Mouse (Mus musculus) activated CD4-positive, CD25-positive, alpha-beta regulatory T cell (primary cell): ENCODE measurements around the gene Nat8f1. TPM values are rescaled to one million over a fixed set of nuclear protein-coding genes. Genes with fewer than 3 reads are reported as not detected.

Experiments used
- polyA plus RNA-seq, 2 experiments: library from polyadenylated mRNA; unstranded; fragments of 100-300 nt; shearing (Covaris generic); gene quantifications; one replicate each; pipeline ENCODE4 v1.2.1; 2017

The Nat8f1 gene
- 10 to 100 TPM; 10.8 to 11.4 TPM for polyA plus RNA-seq

GRCm38 (mm10) chr6:85915539-85916513, at the start of gene Nat8f1:
Nat8f1 (minus strand) TSS chr6:85915687.

DNA sequence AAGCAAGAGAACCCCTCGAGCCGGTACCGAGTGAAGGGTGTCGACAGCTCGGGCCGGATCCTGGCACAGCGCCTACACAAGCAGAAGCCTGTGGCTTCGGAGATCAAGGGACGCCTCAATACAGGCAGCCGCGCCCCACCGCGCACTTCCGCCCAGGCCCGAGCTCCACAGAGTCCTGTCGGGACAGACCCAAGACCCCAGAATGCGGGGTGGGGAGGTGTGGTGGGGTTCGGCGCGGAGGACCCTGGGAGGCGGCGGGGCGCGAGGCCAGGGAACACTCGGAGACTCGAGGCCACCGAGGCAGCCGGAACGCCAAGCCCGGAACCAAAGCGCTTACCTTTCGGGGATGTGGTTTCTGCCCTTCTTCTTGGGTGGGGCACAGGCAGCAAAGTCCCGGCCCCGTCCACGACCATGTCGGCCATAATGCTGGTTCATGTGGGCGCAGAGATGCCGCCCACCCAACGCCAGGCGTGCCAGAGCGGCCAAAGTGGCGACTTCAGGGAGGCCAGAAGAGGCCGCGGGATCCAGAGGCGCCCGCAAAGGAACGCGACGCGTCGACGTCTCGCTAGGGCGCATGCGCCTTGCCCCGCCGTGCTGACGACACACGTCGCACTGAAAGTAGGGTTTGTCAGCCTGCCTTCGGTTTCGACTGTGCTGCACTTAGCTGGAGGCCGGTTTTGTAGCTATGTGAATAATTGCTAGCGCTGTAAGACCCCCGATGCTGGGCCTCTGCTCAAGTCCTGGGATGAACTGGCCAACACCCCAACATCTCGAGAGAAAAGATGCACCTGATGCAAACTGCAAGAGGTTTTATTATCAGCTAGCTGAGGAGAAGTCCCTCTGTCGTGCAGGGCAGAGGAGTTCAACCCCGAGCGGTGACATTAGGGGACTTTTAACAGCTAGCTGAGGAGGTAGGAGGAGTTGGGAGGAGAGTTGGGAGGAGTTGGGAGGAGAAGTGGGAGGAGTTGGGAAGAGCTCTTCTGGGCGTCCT, 45.9 kb upstream of the Nat8f1 start, which contains the start of gene Dusp11:
Gene Dusp11 (minus strand): TSS at position 567 of the 991 bp plus-strand sequence.

GRCm38 (mm10) chr6:85911587-85911986, 3.9 kb downstream of the Nat8f1 start, which contains the start of gene Tprkb:
Tprkb (plus strand) TSS chr6:85911865.

GRCm38 (mm10) chr6:85904642-85905061, 10.8 kb downstream of the Nat8f1 start, which contains the start of gene Nat8f4:
Nat8f4 (minus strand) TSS chr6:85904884.

DNA sequence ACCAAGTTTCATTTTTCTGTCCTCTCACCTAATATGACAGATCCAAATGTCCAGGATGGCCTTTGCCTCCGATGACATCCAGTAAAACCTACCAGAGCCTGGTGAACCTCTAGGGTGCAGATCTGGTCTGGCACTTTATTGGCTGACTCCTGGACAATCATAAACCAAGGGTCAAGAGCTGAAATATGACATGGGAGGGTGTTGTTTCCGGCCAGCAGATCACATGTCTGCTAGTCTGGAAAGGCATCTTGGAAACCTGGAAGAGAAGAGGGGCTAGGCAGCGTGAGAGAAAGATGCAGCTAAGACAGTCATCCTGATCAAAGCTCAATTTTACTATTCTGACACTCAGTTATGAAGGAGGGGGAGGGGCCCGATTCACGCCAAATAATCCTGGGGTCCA, 46.5 kb downstream of the Nat8f1 start, which contains the start of gene Nat8f2:
Gene Nat8f2 (minus strand): TSS at position 153 of the 400 bp plus-strand sequence.

Other genes starting within 250 kb of the Nat8f1 start
- not detected for gene Nat8f7, start 202.5 kb downstream of the Nat8f1 start, polyA plus RNA-seq
- gene Nat8f3, start 149.9 kb downstream of the Nat8f1 start, polyA plus RNA-seq = under 1 TPM in 1 of 2 experiments, not detected in 1; 0.39 TPM
- gene Nat8f6, start 94.7 kb downstream of the Nat8f1 start, polyA plus RNA-seq = under 1 TPM in 1 of 2 experiments, not detected in 1; 0.31 TPM
- gene Nat8f5, start 94.7 kb downstream of the Nat8f1 start, polyA plus RNA-seq = not detected
- not detected for gene Nat8, start 83.6 kb downstream of the Nat8f1 start, polyA plus RNA-seq
- under 1 TPM in 1 of 2 experiments, not detected in 1; 0.25 TPM for gene Nat8f2, start 46.5 kb downstream of the Nat8f1 start, polyA plus RNA-seq
- 1 to 10 TPM; 6.4 to 7.2 TPM for gene Nat8f4, start 10.8 kb downstream of the Nat8f1 start, polyA plus RNA-seq
- gene Tprkb, start 3.8 kb downstream of the Nat8f1 start, polyA plus RNA-seq = 10 to 100 TPM; 49.9 to 56.6 TPM
- gene Dusp11, start 46.0 kb upstream of the Nat8f1 start, polyA plus RNA-seq = 100 to 1,000 TPM; 154 to 179 TPM
- under 1 TPM in 1 of 2 experiments, not detected in 1; 0.36 TPM for gene Figla, start 100.5 kb upstream of the Nat8f1 start, polyA plus RNA-seq
- under 1 TPM; 0.38 to 0.64 TPM for gene Add2, start 113.0 kb upstream of the Nat8f1 start, polyA plus RNA-seq